Mouse (Mus musculus): ENCODE results near the gene Sigmar1. TPM values are rescaled to one million over a fixed set of nuclear protein-coding genes. Genes with fewer than 3 reads are reported as not detected.
"Not testable (repeated sequence)": the region's sequence is repeated elsewhere in the genome, so short reads cannot be mapped to it uniquely, and the experiment has no call there.

The Sigmar1 gene
- 28.4 and 29.8 TPM in 2 replicates for total RNA-seq (2014; rRNA removed)
- polyA plus RNA-seq (2015; fragmentation: Nextera tagmentation; extraction: Ambion mirVana), result 32.0 and 39.7 TPM in 2 replicates

DNA sequence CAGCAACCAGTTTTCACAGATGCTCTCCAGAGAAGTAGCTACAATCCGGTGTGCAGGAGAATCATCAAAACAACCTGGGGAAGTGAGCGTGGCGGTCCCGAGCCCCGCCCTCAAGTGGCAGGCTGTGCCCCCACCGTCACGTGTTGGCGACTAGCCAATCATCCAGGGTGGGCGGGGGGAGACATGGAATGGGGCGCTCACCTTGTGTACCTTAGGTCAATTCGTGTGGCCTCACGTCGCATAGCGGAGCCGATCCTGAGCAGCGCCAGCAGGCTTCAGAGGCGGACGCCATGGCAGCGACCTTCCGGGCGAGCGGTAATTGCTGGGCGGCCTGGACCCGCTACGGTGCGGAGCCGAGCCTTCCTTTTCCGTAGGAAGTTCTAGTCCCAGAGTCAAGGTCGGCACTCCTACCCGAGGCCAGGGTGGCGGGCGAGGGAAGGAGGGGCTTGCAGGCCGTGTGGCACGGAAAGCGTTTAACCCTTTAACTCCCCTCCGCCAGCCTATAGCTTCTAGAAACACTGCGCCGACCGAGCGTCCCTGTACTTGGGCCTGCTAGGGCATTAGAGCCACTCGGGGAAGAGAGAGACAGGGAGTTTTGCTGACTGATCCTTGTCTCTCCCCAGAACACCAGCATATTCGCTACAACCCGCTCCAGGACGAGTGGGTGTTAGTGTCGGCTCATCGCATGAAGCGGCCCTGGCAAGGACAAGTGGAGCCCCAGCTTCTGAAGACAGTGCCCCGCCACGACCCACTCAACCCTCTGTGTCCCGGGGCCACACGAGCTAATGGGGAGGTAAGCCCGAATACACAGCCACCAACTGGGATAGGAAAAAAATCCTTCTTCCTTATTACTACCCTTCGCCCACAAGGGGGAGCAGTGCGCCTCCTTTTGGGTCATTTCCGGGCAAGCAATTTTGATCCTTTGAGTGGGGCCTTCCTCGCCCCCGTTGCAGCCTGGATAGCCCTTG, at the start of gene Sigmar1:
TSS of gene Sigmar1 (minus strand) at position 820 of the 968 bp plus-strand sequence.
- Histone ChIP-seq H3K27ac (ENCODE audit: low read depth, low read length) (peak within 1 kb of the TSS; percentile 82), H3K9me3 (ENCODE audit: low read length) (no peaks in the 10 kb centered on the region), H3K4me3 (ENCODE audit: low read depth, low read length) (peak within 1 kb of the TSS; percentile 74), H3K36me3 (ENCODE audit: insufficient read depth) (no peaks in the 10 kb centered on the region), H3K27me3 (ENCODE audit: insufficient read depth, low read length) (no peaks in the 10 kb centered on the region), H3K9ac (peak within 1 kb of the TSS; percentile 80), H3K4me2 (ENCODE audit: low read depth) (peak within 1 kb of the TSS; percentile 93), H3K4me1 (ENCODE audit: insufficient read depth) (0 out of 2 replicates have a peak, but pooled peaks cover 4% of the 10 kb centered on the region)
- ATAC-seq (peak; percentile 76), DNase-seq (peak; percentile 86)
- under 1% methylated on average over 57 of the region's 57 CpGs for WGBS
- peak; percentile 91 for TF ChIP-seq CTCF (IDR thresholded peaks at IDR 0.05; ENCODE audit: low read depth)

GRCm38 (mm10) chr4:41783197-41783596, 27.2 kb upstream of the Sigmar1 start:
- H3K27me3 ChIP-seq (ENCODE audit: insufficient read depth, low read length); H3K4me1 ChIP-seq (ENCODE audit: insufficient read depth); H3K36me3 ChIP-seq (ENCODE audit: insufficient read depth); H3K9ac ChIP-seq; DNase-seq; ATAC-seq; H3K4me3 ChIP-seq (ENCODE audit: low read depth, low read length); H3K4me2 ChIP-seq (ENCODE audit: low read depth); H3K9me3 ChIP-seq (ENCODE audit: low read length); H3K27ac ChIP-seq (ENCODE audit: low read depth, low read length): not testable (repeated sequence)
- 7% methylated on average over 3 of the region's 3 CpGs for WGBS

- 24% methylated on average over 4 of the region's 4 CpGs for WGBS
- H3K9ac ChIP-seq; H3K27me3 ChIP-seq (ENCODE audit: insufficient read depth, low read length); H3K36me3 ChIP-seq (ENCODE audit: insufficient read depth); H3K4me3 ChIP-seq (ENCODE audit: low read depth, low read length); H3K9me3 ChIP-seq (ENCODE audit: low read length); ATAC-seq; DNase-seq; H3K4me2 ChIP-seq (ENCODE audit: low read depth); H3K4me1 ChIP-seq (ENCODE audit: insufficient read depth); H3K27ac ChIP-seq (ENCODE audit: low read depth, low read length): not testable (repeated sequence)
Measured at GRCm38 (mm10) chr4:41782711-41783110, 26.8 kb upstream of the Sigmar1 start.

- not testable (repeated sequence) for H3K4me1 ChIP-seq (ENCODE audit: insufficient read depth); H3K4me2 ChIP-seq (ENCODE audit: low read depth); H3K9ac ChIP-seq; H3K4me3 ChIP-seq (ENCODE audit: low read depth, low read length); H3K36me3 ChIP-seq (ENCODE audit: insufficient read depth); H3K27ac ChIP-seq (ENCODE audit: low read depth, low read length); H3K27me3 ChIP-seq (ENCODE audit: insufficient read depth, low read length); H3K9me3 ChIP-seq (ENCODE audit: low read length); DNase-seq
- 18% methylated on average over 13 of the region's 21 CpGs for WGBS
- peak; percentile 36; the same call in 1 of the 2 replicates for ATAC-seq
Measured at GRCm38 (mm10) chr4:41781748-41782485, 26.0 kb upstream of the Sigmar1 start.

- not testable (repeated sequence) for H3K4me1 ChIP-seq (ENCODE audit: insufficient read depth); H3K36me3 ChIP-seq (ENCODE audit: insufficient read depth); H3K4me3 ChIP-seq (ENCODE audit: low read depth, low read length); H3K27ac ChIP-seq (ENCODE audit: low read depth, low read length); DNase-seq; H3K9ac ChIP-seq; H3K27me3 ChIP-seq (ENCODE audit: insufficient read depth, low read length); H3K4me2 ChIP-seq (ENCODE audit: low read depth); H3K9me3 ChIP-seq (ENCODE audit: low read length); ATAC-seq
- WGBS, result 17% methylated on average over 9 of the region's 9 CpGs
Measured at GRCm38 (mm10) chr4:41781271-41781670, 25.3 kb upstream of the Sigmar1 start.

- H3K27me3 ChIP-seq (ENCODE audit: insufficient read depth, low read length); H3K36me3 ChIP-seq (ENCODE audit: insufficient read depth); H3K27ac ChIP-seq (ENCODE audit: low read depth, low read length); H3K4me3 ChIP-seq (ENCODE audit: low read depth, low read length); ATAC-seq; H3K9ac ChIP-seq; H3K4me1 ChIP-seq (ENCODE audit: insufficient read depth); H3K9me3 ChIP-seq (ENCODE audit: low read length); H3K4me2 ChIP-seq (ENCODE audit: low read depth); DNase-seq: not testable (repeated sequence)
- 80% methylated on average over 1 of the region's 1 CpGs for WGBS
Measured at GRCm38 (mm10) chr4:41775840-41776239, 19.9 kb upstream of the Sigmar1 start.

GRCm38 (mm10) chr4:41774506-41774905, 18.5 kb upstream of the Sigmar1 start:
- Histone ChIP-seq H3K9ac (peak overlapping the region; percentile 31; the same call in 1 of the 2 replicates), H3K27ac (ENCODE audit: low read depth, low read length) (0 out of 2 replicates have a peak overlapping the region, but pooled peaks have one; percentile 35), H3K4me3 (ENCODE audit: low read depth, low read length) (peak overlapping the region; percentile 39), H3K4me2 (ENCODE audit: low read depth) (peak overlapping the region; percentile 49)
- ATAC-seq; H3K4me1 ChIP-seq (ENCODE audit: insufficient read depth); DNase-seq; H3K27me3 ChIP-seq (ENCODE audit: insufficient read depth, low read length); H3K9me3 ChIP-seq (ENCODE audit: low read length); H3K36me3 ChIP-seq (ENCODE audit: insufficient read depth): not testable (repeated sequence)
- 61% methylated on average over 3 of the region's 3 CpGs for WGBS

GRCm38 (mm10) chr4:41774002-41774401, 18.0 kb upstream of the Sigmar1 start, which contains the start of gene Ccl27a:
TSS of gene Ccl27a (minus strand) at chr4:41774247.
- 0% methylated on average over 12 of the region's 14 CpGs for WGBS
- not testable (repeated sequence) for ATAC-seq
- peak within 1 kb of the TSS; percentile 41 for H3K9ac ChIP-seq

DNA sequence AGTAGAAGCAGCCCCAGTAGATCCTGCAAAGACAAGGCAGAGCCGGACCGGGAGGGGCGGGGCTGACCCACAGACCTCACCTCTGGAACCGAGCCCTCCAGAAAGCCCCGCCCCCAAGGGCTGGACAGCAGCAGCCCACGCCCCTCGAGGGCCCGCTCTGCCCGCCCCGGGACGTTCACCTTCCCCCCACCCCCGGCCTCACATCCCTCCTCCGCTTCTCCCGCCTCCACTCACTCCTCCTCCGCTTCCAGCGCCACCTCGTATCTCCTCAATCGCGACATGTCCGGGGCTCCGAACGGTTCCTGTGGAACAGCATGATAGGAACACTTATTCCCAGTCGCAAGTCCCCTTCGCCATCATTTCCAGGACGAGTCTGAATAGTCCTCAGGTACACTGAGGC, 17.5 kb upstream of the Sigmar1 start:
- H3K4me1 ChIP-seq (ENCODE audit: insufficient read depth); ATAC-seq; H3K27me3 ChIP-seq (ENCODE audit: insufficient read depth, low read length); H3K27ac ChIP-seq (ENCODE audit: low read depth, low read length); H3K36me3 ChIP-seq (ENCODE audit: insufficient read depth); H3K9me3 ChIP-seq (ENCODE audit: low read length): not testable (repeated sequence)
- peak overlapping the region; percentile 41; the same call in 1 of the 2 replicates for H3K9ac ChIP-seq
- DNase-seq, result peak; percentile 34
- peak overlapping the region; percentile 49 for H3K4me2 ChIP-seq (ENCODE audit: low read depth)
- peak overlapping the region; percentile 39 for H3K4me3 ChIP-seq (ENCODE audit: low read depth, low read length)
- 0% methylated on average over 17 of the region's 25 CpGs for WGBS

More at GRCm38 (mm10) chr4:41774002-41774401, 18.0 kb upstream of the Sigmar1 start, which contains the start of gene Ccl27a:
- H3K36me3 ChIP-seq (ENCODE audit: insufficient read depth); H3K4me1 ChIP-seq (ENCODE audit: insufficient read depth); H3K27me3 ChIP-seq (ENCODE audit: insufficient read depth, low read length); H3K9me3 ChIP-seq (ENCODE audit: low read length): not testable (repeated sequence)
- 0 out of 2 replicates have a peak within 1 kb of the TSS, but pooled peaks have one; percentile 35 for H3K27ac ChIP-seq (ENCODE audit: low read depth, low read length)
- peak within 1 kb of the TSS; percentile 39 for H3K4me3 ChIP-seq (ENCODE audit: low read depth, low read length)
- peak within 1 kb of the TSS; percentile 49 for H3K4me2 ChIP-seq (ENCODE audit: low read depth)
- peak; percentile 89 for DNase-seq
